Mouse (Mus musculus): Measurements from ENCODE around the gene Tfcp2. TPM values are rescaled to one million over a fixed set of nuclear protein-coding genes. Genes with fewer than 3 reads are reported as not detected.
"Not testable (repeated sequence)": the region's sequence is repeated elsewhere in the genome, so short reads cannot be mapped to it uniquely, and the experiment has no call there.

Tfcp2 gene
- polyA plus RNA-seq, 1 experiment from 2014 or later = 29.3 TPM

- not testable (repeated sequence) for H3K4me3 ChIP-seq (ENCODE audit: low read depth, low read length); H3K36me3 ChIP-seq (ENCODE audit: control insufficient read depth, insufficient read depth, low read length); ATAC-seq (ENCODE audit: insufficient number of reproducible peaks, low FRiP score, low TSS enrichment, low read depth); H3K4me1 ChIP-seq (ENCODE audit: control insufficient read depth, insufficient read depth, low read length); H3K27me3 ChIP-seq (ENCODE audit: control insufficient read depth, insufficient read depth, low read length); H3K4me2 ChIP-seq (ENCODE audit: low read depth, severe bottlenecking); H3K9me3 ChIP-seq (ENCODE audit: control insufficient read depth, low read length); DNase-seq (ENCODE audit: low spot score); H3K27ac ChIP-seq (replicated peaks; ENCODE audit: low read depth, low read length); H3K9ac ChIP-seq (ENCODE audit: low read length)
- WGBS = 97% methylated on average over 25 of the region's 28 CpGs
Observed at GRCm38 (mm10) chr15:100542876-100543650, 8.7 kb downstream of the Tfcp2 start.

DNA sequence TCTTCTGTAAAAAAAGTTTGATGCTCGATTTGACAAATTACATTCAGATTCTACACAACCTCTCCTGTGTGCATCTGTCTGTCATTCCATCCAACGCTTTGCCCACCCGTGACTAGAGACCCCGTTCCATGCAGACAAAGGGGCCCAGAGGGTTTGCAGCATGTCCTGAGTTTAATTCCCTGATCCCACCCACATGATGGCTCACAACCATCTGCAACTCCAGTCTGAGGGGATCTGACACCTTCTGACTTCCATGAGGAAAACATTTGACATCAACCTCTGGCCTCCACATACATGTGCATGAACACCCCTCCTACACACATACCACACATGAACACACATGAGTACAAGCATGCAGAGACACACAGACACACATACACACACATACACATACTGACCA lies 10.4 kb downstream of the Tfcp2 start:
- no peak overlapping the region for H3K4me2 ChIP-seq (ENCODE audit: low read depth, severe bottlenecking)
- no peak overlapping the region for H3K4me3 ChIP-seq (ENCODE audit: low read depth, low read length)
- DNase-seq (ENCODE audit: low spot score) = no peak
- no peak overlapping the region for H3K27ac ChIP-seq (replicated peaks; ENCODE audit: low read depth, low read length)
- WGBS = 88% methylated on average over 4 of the region's 4 CpGs
- H3K27me3 ChIP-seq (ENCODE audit: control insufficient read depth, insufficient read depth, low read length) = no peaks in the 10 kb centered on the region
- no peak for ATAC-seq (ENCODE audit: insufficient number of reproducible peaks, low FRiP score, low TSS enrichment, low read depth)
- no peak overlapping the region for H3K9ac ChIP-seq (ENCODE audit: low read length)
- no peaks in the 10 kb centered on the region for H3K4me1 ChIP-seq (ENCODE audit: control insufficient read depth, insufficient read depth, low read length)
- H3K36me3 ChIP-seq (ENCODE audit: control insufficient read depth, insufficient read depth, low read length) = no peaks in the 10 kb centered on the region; the same call in 1 of the 2 replicates
- H3K9me3 ChIP-seq (ENCODE audit: control insufficient read depth, low read length) = no peaks in the 10 kb centered on the region

DNA sequence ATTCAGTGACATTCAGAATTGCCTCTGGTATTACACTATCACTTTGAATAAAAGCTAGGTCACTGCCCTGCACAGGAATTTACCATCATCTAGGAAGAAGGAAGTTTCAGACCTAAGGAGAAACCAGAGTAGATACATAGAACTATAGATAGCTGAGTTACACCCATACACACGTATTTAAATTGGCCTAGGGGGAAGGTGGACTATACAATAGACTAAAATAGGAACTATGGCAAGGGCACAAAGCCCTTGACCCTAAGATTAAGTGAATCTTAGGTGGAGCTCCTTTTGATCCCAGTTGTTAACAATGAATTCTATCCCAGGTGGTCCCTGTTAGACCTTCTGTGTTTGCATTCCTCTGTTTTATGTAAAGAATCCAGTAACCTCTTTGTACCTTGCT lies 10.8 kb downstream of the Tfcp2 start:
- H3K27ac ChIP-seq (replicated peaks; ENCODE audit: low read depth, low read length); ATAC-seq (ENCODE audit: insufficient number of reproducible peaks, low FRiP score, low TSS enrichment, low read depth); DNase-seq (ENCODE audit: low spot score); H3K9ac ChIP-seq (ENCODE audit: low read length); H3K4me2 ChIP-seq (ENCODE audit: low read depth, severe bottlenecking); H3K36me3 ChIP-seq (ENCODE audit: control insufficient read depth, insufficient read depth, low read length); H3K4me1 ChIP-seq (ENCODE audit: control insufficient read depth, insufficient read depth, low read length); H3K27me3 ChIP-seq (ENCODE audit: control insufficient read depth, insufficient read depth, low read length); H3K4me3 ChIP-seq (ENCODE audit: low read depth, low read length); H3K9me3 ChIP-seq (ENCODE audit: control insufficient read depth, low read length): not testable (repeated sequence)
- WGBS = 84% methylated on average over 1 of the region's 1 CpGs

GRCm38 (mm10) chr15:100539411-100539810 lies 12.4 kb downstream of the Tfcp2 start:
- ATAC-seq (ENCODE audit: insufficient number of reproducible peaks, low FRiP score, low TSS enrichment, low read depth) = no peak
- Histone ChIP-seq H3K9me3 (ENCODE audit: control insufficient read depth, low read length) (no peaks in the 10 kb centered on the region), H3K4me3 (ENCODE audit: low read depth, low read length) (no peak overlapping the region), H3K9ac (ENCODE audit: low read length) (no peak overlapping the region), H3K27ac (replicated peaks; ENCODE audit: low read depth, low read length) (no peak overlapping the region), H3K36me3 (ENCODE audit: control insufficient read depth, insufficient read depth, low read length) (no peaks in the 10 kb centered on the region; the same call in 1 of the 2 replicates), H3K4me1 (ENCODE audit: control insufficient read depth, insufficient read depth, low read length) (no peaks in the 10 kb centered on the region), H3K27me3 (ENCODE audit: control insufficient read depth, insufficient read depth, low read length) (no peaks in the 10 kb centered on the region), H3K4me2 (ENCODE audit: low read depth, severe bottlenecking) (no peak overlapping the region)
- 93% methylated on average over 9 of the region's 9 CpGs for WGBS
- DNase-seq (ENCODE audit: low spot score) = no peak

- H3K27ac ChIP-seq (replicated peaks; ENCODE audit: low read depth, low read length) = no peak overlapping the region
- WGBS = 87% methylated on average over 6 of the region's 6 CpGs
- H3K9me3 ChIP-seq (ENCODE audit: control insufficient read depth, low read length) = no peaks in the 10 kb centered on the region
- H3K4me3 ChIP-seq (ENCODE audit: low read depth, low read length) = no peak overlapping the region
- DNase-seq (ENCODE audit: low spot score) (no peak), ATAC-seq (ENCODE audit: insufficient number of reproducible peaks, low FRiP score, low TSS enrichment, low read depth) (no peak)
- no peaks in the 10 kb centered on the region for H3K4me1 ChIP-seq (ENCODE audit: control insufficient read depth, insufficient read depth, low read length)
- no peak overlapping the region for H3K4me2 ChIP-seq (ENCODE audit: low read depth, severe bottlenecking)
- H3K36me3 ChIP-seq (ENCODE audit: control insufficient read depth, insufficient read depth, low read length) = no peaks in the 10 kb centered on the region
- H3K27me3 ChIP-seq (ENCODE audit: control insufficient read depth, insufficient read depth, low read length) = no peaks in the 10 kb centered on the region
- H3K9ac ChIP-seq (ENCODE audit: low read length) = no peak overlapping the region
Observed at GRCm38 (mm10) chr15:100537913-100538312, 13.9 kb downstream of the Tfcp2 start.

GRCm38 (mm10) chr15:100527900-100528299 lies 23.9 kb downstream of the Tfcp2 start:
- no peak overlapping the region for H3K4me2 ChIP-seq (ENCODE audit: low read depth, severe bottlenecking)
- H3K9me3 ChIP-seq (ENCODE audit: control insufficient read depth, low read length) = no peaks in the 10 kb centered on the region
- ATAC-seq (ENCODE audit: insufficient number of reproducible peaks, low FRiP score, low TSS enrichment, low read depth) (no peak), DNase-seq (ENCODE audit: low spot score) (no peak)
- no peak overlapping the region for H3K27ac ChIP-seq (replicated peaks; ENCODE audit: low read depth, low read length)
- no peak overlapping the region for H3K9ac ChIP-seq (ENCODE audit: low read length)
- H3K4me1 ChIP-seq (ENCODE audit: control insufficient read depth, insufficient read depth, low read length) = no peaks in the 10 kb centered on the region
- no peaks in the 10 kb centered on the region; the same call in 1 of the 2 replicates for H3K36me3 ChIP-seq (ENCODE audit: control insufficient read depth, insufficient read depth, low read length)
- WGBS = 85% methylated on average over 5 of the region's 5 CpGs
- no peaks in the 10 kb centered on the region for H3K27me3 ChIP-seq (ENCODE audit: control insufficient read depth, insufficient read depth, low read length)
- H3K4me3 ChIP-seq (ENCODE audit: low read depth, low read length) = no peak overlapping the region

DNA sequence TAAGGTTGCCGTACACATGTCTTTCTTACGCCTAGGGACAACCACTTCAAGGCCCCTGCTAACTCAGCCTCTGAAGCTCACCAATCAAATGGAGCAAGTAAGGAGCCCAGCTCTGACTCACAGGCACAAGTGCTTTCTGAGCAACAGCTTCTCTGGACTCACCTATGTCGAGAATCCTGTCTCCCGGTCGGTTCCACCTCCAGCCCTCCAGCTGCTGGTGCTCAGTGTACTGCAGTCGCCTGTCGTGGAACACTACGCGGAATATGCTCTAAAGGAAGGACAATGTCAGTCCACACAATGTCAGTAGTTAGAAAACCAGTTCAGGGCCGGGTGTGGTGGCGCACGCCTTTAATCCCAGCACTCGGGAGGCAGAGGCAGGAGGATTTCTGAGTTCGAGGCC lies 26.4 kb downstream of the Tfcp2 start:
- peaks cover 4% of the 10 kb centered on the region for H3K36me3 ChIP-seq (ENCODE audit: control insufficient read depth, insufficient read depth, low read length)
- DNase-seq (ENCODE audit: low spot score) = no peak
- H3K4me3 ChIP-seq (ENCODE audit: low read depth, low read length) = no peak overlapping the region
- H3K9me3 ChIP-seq (ENCODE audit: control insufficient read depth, low read length) = no peaks in the 10 kb centered on the region
- 91% methylated on average over 14 of the region's 14 CpGs for WGBS
- ATAC-seq (ENCODE audit: insufficient number of reproducible peaks, low FRiP score, low TSS enrichment, low read depth) = no peak
- no peak overlapping the region for H3K4me2 ChIP-seq (ENCODE audit: low read depth, severe bottlenecking)
- H3K4me1 ChIP-seq (ENCODE audit: control insufficient read depth, insufficient read depth, low read length) = no peaks in the 10 kb centered on the region
- H3K27me3 ChIP-seq (ENCODE audit: control insufficient read depth, insufficient read depth, low read length) = no peaks in the 10 kb centered on the region
- no peak overlapping the region for H3K9ac ChIP-seq (ENCODE audit: low read length)
- no peak overlapping the region for H3K27ac ChIP-seq (replicated peaks; ENCODE audit: low read depth, low read length)

- ATAC-seq (ENCODE audit: insufficient number of reproducible peaks, low FRiP score, low TSS enrichment, low read depth) = no peak
- H3K9me3 ChIP-seq (ENCODE audit: control insufficient read depth, low read length) = no peaks in the 10 kb centered on the region
- H3K27ac ChIP-seq (replicated peaks; ENCODE audit: low read depth, low read length) = no peak overlapping the region
- no peak overlapping the region for H3K9ac ChIP-seq (ENCODE audit: low read length)
- H3K4me1 ChIP-seq (ENCODE audit: control insufficient read depth, insufficient read depth, low read length) = no peaks in the 10 kb centered on the region
- peaks cover 10% of the 10 kb centered on the region for H3K36me3 ChIP-seq (ENCODE audit: control insufficient read depth, insufficient read depth, low read length)
- no peaks in the 10 kb centered on the region for H3K27me3 ChIP-seq (ENCODE audit: control insufficient read depth, insufficient read depth, low read length)
- no peak overlapping the region for H3K4me3 ChIP-seq (ENCODE audit: low read depth, low read length)
- H3K4me2 ChIP-seq (ENCODE audit: low read depth, severe bottlenecking) = no peak overlapping the region
- DNase-seq (ENCODE audit: low spot score) = no peak
- WGBS = 91% methylated on average over 14 of the region's 14 CpGs
Observed at GRCm38 (mm10) chr15:100520306-100520705, 31.5 kb downstream of the Tfcp2 start.

- ATAC-seq (ENCODE audit: insufficient number of reproducible peaks, low FRiP score, low TSS enrichment, low read depth) = no peak
Observed at GRCm38 (mm10) chr15:100515121-100515520, 36.7 kb downstream of the Tfcp2 start.

More at GRCm38 (mm10) chr15:100515121-100515520, 36.7 kb downstream of the Tfcp2 start:
- no peaks in the 10 kb centered on the region for H3K9me3 ChIP-seq (ENCODE audit: control insufficient read depth, low read length)
- no peaks in the 10 kb centered on the region for H3K4me1 ChIP-seq (ENCODE audit: control insufficient read depth, insufficient read depth, low read length)
- no peak overlapping the region for H3K27ac ChIP-seq (replicated peaks; ENCODE audit: low read depth, low read length)
- no peaks in the 10 kb centered on the region for H3K27me3 ChIP-seq (ENCODE audit: control insufficient read depth, insufficient read depth, low read length)
- DNase-seq (ENCODE audit: low spot score) = no peak
- no peak overlapping the region for H3K9ac ChIP-seq (ENCODE audit: low read length)
- no peak overlapping the region for H3K4me2 ChIP-seq (ENCODE audit: low read depth, severe bottlenecking)
- WGBS = 84% methylated on average over 2 of the region's 2 CpGs
- H3K36me3 ChIP-seq (ENCODE audit: control insufficient read depth, insufficient read depth, low read length) = peaks cover 11% of the 10 kb centered on the region
- no peak overlapping the region for H3K4me3 ChIP-seq (ENCODE audit: low read depth, low read length)

All from limb, embryonic 11.5 days (tissue).